Mouse (Mus musculus): Measurements from ENCODE around the gene Uchl1. TPM values are rescaled to one million over a fixed set of nuclear protein-coding genes. Genes with fewer than 3 reads are reported as not detected.

Uchl1 gene
- total RNA-seq (2021) (10 to 100 TPM in 1 of 2 experiments, 1 to 10 TPM in 1; 7.2 to 10.3 TPM), polyA plus RNA-seq (2012; rRNA removed) (13.4 and 20.8 TPM in 2 replicates)
- long read RNA-seq, partial matches to known transcripts: 0 of 4 reads
- long read RNA-seq, other reads (novel, unspliced or antisense): 4 of 4 reads

- Histone ChIP-seq H3K27me3 (ENCODE audit: control insufficient read depth, insufficient read depth, low read length) (peaks cover 2% of the 10 kb centered on the region; the same call in 1 of the 2 replicates), H3K4me3 (peak within 1 kb of the TSS; percentile 49), H3K79me2 (replicated peaks; ENCODE audit: control insufficient read depth, insufficient read depth, low read length) (no peaks in the 10 kb centered on the region), H3K4me1 (ENCODE audit: control insufficient read depth, insufficient read depth, low read length) (peaks cover 2% of the 10 kb centered on the region), H3K27ac (no peak within 1 kb of the TSS), H3K36me3 (ENCODE audit: control insufficient read depth, insufficient read depth, low read length) (no peaks in the 10 kb centered on the region), H3K9ac (ENCODE audit: low read depth, low read length) (peak within 1 kb of the TSS; percentile 31)
- peak; percentile 43 to 48 for DNase-seq
- intact Hi-C loops (cut with DNase I): no loop called here
- TF ChIP-seq EP300 (IDR thresholded peaks at IDR 0.05; ENCODE audit: insufficient read depth, low read depth, low read length) (no peak), POLR2A (IDR thresholded peaks at IDR 0.05; ENCODE audit: insufficient read depth, low read depth, low read length) (no peak), CTCF (IDR thresholded peaks at IDR 0.05) (no peak)
- WGBS: under 1% methylated on average over 20 of the region's 20 CpGs
These were observed at the start of gene Uchl1 for GRCm38 (mm10) chr5:66675983-66676382. Gene Uchl1, plus strand, starts transcription at chr5:66676091.

DNA sequence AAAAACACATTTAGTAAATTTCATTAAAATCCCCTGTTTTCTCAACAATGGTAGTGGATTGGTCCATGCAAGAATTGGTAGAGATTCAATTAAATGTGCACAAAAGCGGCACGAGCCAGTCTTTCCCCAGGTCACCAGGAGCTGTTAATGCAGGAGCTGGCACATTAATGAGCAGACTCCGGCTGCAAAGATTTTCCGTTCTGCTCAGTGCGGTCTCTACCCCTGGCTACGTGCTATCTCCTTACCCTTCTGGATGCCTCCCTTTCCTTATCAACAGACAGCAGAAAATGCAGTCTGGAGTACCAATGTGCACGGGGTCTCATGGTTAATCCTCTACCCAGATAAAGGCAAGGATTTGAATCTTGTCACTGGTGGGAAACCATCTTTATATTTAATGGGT, 48.1 kb upstream of the Uchl1 start:
- Histone ChIP-seq H3K4me1 (ENCODE audit: control insufficient read depth, insufficient read depth, low read length) (no peaks in the 10 kb centered on the region), H3K79me2 (replicated peaks; ENCODE audit: control insufficient read depth, insufficient read depth, low read length) (no peaks in the 10 kb centered on the region), H3K36me3 (ENCODE audit: control insufficient read depth, insufficient read depth, low read length) (no peaks in the 10 kb centered on the region), H3K4me3 (no peak overlapping the region), H3K9ac (ENCODE audit: low read depth, low read length) (no peak overlapping the region), H3K27ac (no peak overlapping the region), H3K27me3 (ENCODE audit: control insufficient read depth, insufficient read depth, low read length) (no peaks in the 10 kb centered on the region)
- intact Hi-C loops (cut with DNase I): loop anchor here (10.0 kb wide), 1 partner anchor 243 kb away; no protein-coding TSS in a partner anchor
- TF ChIP-seq EP300 (IDR thresholded peaks at IDR 0.05; ENCODE audit: insufficient read depth, low read depth, low read length) (no peak), CTCF (IDR thresholded peaks at IDR 0.05) (no peak), POLR2A (IDR thresholded peaks at IDR 0.05; ENCODE audit: insufficient read depth, low read depth, low read length) (no peak)
- no peak for DNase-seq
- WGBS: 31% methylated on average over 7 of the region's 7 CpGs

DNA sequence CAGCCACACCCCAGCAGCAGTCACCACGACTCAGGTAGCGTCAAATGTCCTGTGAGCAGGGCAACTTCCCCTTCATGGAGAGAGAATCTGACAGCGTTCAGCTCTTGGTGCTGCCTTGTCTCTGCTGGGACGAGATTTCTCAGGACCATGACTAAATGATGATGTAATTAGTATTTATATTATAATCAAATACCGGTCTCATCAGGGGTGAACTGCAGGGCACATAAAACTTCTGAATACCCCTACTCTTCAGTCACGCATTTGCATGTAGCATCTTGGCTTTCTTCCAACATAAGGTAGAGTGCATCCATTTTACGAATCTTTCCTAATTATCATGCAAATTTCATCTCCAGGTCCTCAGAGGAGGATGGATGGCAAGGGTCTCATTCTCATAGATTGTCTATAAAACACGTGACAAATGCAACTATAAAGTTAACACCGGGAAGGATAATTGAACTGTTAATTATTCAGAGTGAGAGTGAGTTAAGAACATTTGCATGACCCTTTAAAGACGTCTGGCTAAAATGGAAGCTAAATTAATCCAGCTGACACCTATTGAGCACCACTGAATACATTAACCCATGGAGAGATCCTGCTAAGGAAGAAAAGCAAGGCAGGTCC, 40.3 kb upstream of the Uchl1 start:
- TF ChIP-seq EP300 (IDR thresholded peaks at IDR 0.05; ENCODE audit: insufficient read depth, low read depth, low read length) (no peak), POLR2A (IDR thresholded peaks at IDR 0.05; ENCODE audit: insufficient read depth, low read depth, low read length) (no peak), CTCF (IDR thresholded peaks at IDR 0.05) (no peak)
- Histone ChIP-seq H3K4me3 (no peak overlapping the region), H3K27me3 (ENCODE audit: control insufficient read depth, insufficient read depth, low read length) (no peaks in the 10 kb centered on the region), H3K4me1 (ENCODE audit: control insufficient read depth, insufficient read depth, low read length) (no peaks in the 10 kb centered on the region), H3K79me2 (replicated peaks; ENCODE audit: control insufficient read depth, insufficient read depth, low read length) (no peaks in the 10 kb centered on the region), H3K27ac (no peak overlapping the region), H3K36me3 (ENCODE audit: control insufficient read depth, insufficient read depth, low read length) (no peaks in the 10 kb centered on the region), H3K9ac (ENCODE audit: low read depth, low read length) (no peak overlapping the region)
- DNase-seq: no peak
- intact Hi-C loops (cut with DNase I): no loop called here
- WGBS: 66% methylated on average over 10 of the region's 10 CpGs

DNA sequence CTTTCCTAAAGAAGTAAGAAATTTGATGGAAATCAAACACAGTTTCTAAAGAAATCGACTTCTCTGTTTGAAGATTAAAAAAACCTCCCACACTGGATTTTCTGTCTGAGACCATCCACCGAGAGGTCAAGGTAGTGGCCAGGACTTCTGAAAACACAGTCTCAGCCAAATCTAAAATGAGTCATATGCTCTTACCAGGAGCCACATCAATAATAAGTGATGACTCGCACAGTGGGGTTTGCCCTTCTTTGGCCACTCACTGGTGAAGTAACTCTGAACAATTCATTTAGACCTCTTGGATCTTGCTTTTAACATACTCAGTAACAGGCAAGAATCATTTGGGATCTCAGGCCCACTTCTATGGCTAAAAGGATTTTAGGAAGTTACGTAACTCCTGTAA, 33.7 kb upstream of the Uchl1 start:
- H3K9ac ChIP-seq (ENCODE audit: low read depth, low read length): no peak overlapping the region
- TF ChIP-seq CTCF (IDR thresholded peaks at IDR 0.05) (no peak), EP300 (IDR thresholded peaks at IDR 0.05; ENCODE audit: insufficient read depth, low read depth, low read length) (no peak), POLR2A (IDR thresholded peaks at IDR 0.05; ENCODE audit: insufficient read depth, low read depth, low read length) (no peak)
- intact Hi-C loops (cut with DNase I): no loop called here
- DNase-seq: no peak
- WGBS: 85% methylated on average over 4 of the region's 4 CpGs
- no peaks in the 10 kb centered on the region for H3K27me3 ChIP-seq (ENCODE audit: control insufficient read depth, insufficient read depth, low read length)
- no peak overlapping the region for H3K27ac ChIP-seq
- H3K4me3 ChIP-seq: no peak overlapping the region
- no peaks in the 10 kb centered on the region for H3K36me3 ChIP-seq (ENCODE audit: control insufficient read depth, insufficient read depth, low read length)
- H3K4me1 ChIP-seq (ENCODE audit: control insufficient read depth, insufficient read depth, low read length): peaks cover 1% of the 10 kb centered on the region; the same call in 1 of the 2 replicates
- no peaks in the 10 kb centered on the region for H3K79me2 ChIP-seq (replicated peaks; ENCODE audit: control insufficient read depth, insufficient read depth, low read length)

- TF ChIP-seq CTCF (IDR thresholded peaks at IDR 0.05) (no peak), POLR2A (IDR thresholded peaks at IDR 0.05; ENCODE audit: insufficient read depth, low read depth, low read length) (no peak), EP300 (IDR thresholded peaks at IDR 0.05; ENCODE audit: insufficient read depth, low read depth, low read length) (no peak)
- Histone ChIP-seq H3K27ac (no peak overlapping the region), H3K9ac (ENCODE audit: low read depth, low read length) (no peak overlapping the region), H3K79me2 (replicated peaks; ENCODE audit: control insufficient read depth, insufficient read depth, low read length) (no peaks in the 10 kb centered on the region), H3K36me3 (ENCODE audit: control insufficient read depth, insufficient read depth, low read length) (no peaks in the 10 kb centered on the region), H3K4me1 (ENCODE audit: control insufficient read depth, insufficient read depth, low read length) (peaks cover 1% of the 10 kb centered on the region; the same call in 1 of the 2 replicates), H3K4me3 (no peak overlapping the region), H3K27me3 (ENCODE audit: control insufficient read depth, insufficient read depth, low read length) (no peaks in the 10 kb centered on the region)
- DNase-seq: no peak
- 84% methylated on average over 5 of the region's 5 CpGs for WGBS
- intact Hi-C loops (cut with DNase I): no loop called here
These were observed 32.6 kb upstream of the Uchl1 start for GRCm38 (mm10) chr5:66643260-66643659.

DNA sequence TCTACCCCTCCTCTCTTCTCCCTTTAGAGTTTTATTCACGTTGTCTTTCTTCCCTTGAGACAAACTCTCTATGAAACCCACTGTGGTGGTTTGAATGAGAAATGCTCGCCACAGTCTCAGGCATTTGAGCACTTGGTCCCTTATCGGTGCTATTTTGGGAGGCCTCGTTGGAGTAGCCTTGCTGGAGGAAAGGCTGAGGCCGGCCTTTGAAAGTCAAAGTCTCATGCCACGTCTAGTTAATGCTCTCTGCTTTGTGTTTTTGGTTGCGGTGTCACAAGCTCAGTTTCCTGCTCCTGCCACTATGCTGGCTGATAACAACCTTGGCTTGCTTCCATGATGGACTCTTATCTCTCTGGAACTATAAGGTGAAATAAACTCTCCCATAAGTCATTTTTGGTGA, 28.4 kb upstream of the Uchl1 start:
- Histone ChIP-seq H3K4me3 (no peak overlapping the region), H3K9ac (ENCODE audit: low read depth, low read length) (no peak overlapping the region), H3K4me1 (ENCODE audit: control insufficient read depth, insufficient read depth, low read length) (peaks cover 1% of the 10 kb centered on the region; the same call in 1 of the 2 replicates), H3K27me3 (ENCODE audit: control insufficient read depth, insufficient read depth, low read length) (no peaks in the 10 kb centered on the region), H3K36me3 (ENCODE audit: control insufficient read depth, insufficient read depth, low read length) (no peaks in the 10 kb centered on the region), H3K27ac (no peak overlapping the region), H3K79me2 (replicated peaks; ENCODE audit: control insufficient read depth, insufficient read depth, low read length) (no peaks in the 10 kb centered on the region)
- intact Hi-C loops (cut with DNase I): no loop called here
- TF ChIP-seq CTCF (IDR thresholded peaks at IDR 0.05): no peak
- WGBS: 12% methylated on average over 7 of the region's 7 CpGs
- DNase-seq: no peak
